Mouse (Mus musculus) neural tube, embryonic 14.5 days (tissue): ENCODE results near the gene Rfx1. TPM values are rescaled to one million over a fixed set of nuclear protein-coding genes. Genes with fewer than 3 reads are reported as not detected.
A peak's percentile ranks its signal among the peaks of the same experiment; 100 is the strongest.

ENCODE experiments used
- ATAC-seq: fragments of 200-750 bp; cut with Nextera tagmentation; 2 replicates; pipeline ENCODE4 v1.8.0; 2017; ENCODE audit warnings: low read depth, mild to moderate bottlenecking, moderate TSS enrichment, moderate library complexity
- H3K27ac ChIP-seq: fragments of 300-500 bp; sonication (generic); 2 replicates; pipeline ENCODE4 v1.5.1; 2014; ENCODE audit warnings: low read depth, mild to moderate bottlenecking, control low read depth, low read length, moderate library complexity, mixed read lengths
- H3K27me3 ChIP-seq: fragments of 300-500 bp; sonication (generic); 2 replicates; pipeline ENCODE4 v1.6.1; 2014; ENCODE audit warnings: low read length; ENCODE audit not compliant: control insufficient read depth, insufficient read depth
- H3K36me3 ChIP-seq: fragments of 300-500 bp; sonication (generic); 2 replicates; pipeline ENCODE4 v1.6.1; 2014; ENCODE audit warnings: low read length, mixed read lengths; ENCODE audit not compliant: control insufficient read depth, insufficient read depth
- H3K4me1 ChIP-seq: fragments of 300-500 bp; sonication (generic); 2 replicates; pipeline ENCODE4 v1.6.1; 2014; ENCODE audit warnings: low read length; ENCODE audit not compliant: control insufficient read depth, insufficient read depth
- H3K4me2 ChIP-seq: fragments of 300-500 bp; sonication (generic); 2 replicates; pipeline ENCODE4 v1.6.1; 2014; ENCODE audit warnings: mild to moderate bottlenecking, low read depth, low read length, control low read depth
- H3K4me3 ChIP-seq: fragments of 300-500 bp; sonication (generic); 2 replicates; pipeline ENCODE4 v1.5.1; 2014; ENCODE audit warnings: low read depth, low read length, control low read depth, mixed read lengths
- H3K9ac ChIP-seq: fragments of 300-500 bp; sonication (generic); replicated peaks from 2 replicates; pipeline ENCODE4 v1.6.1; 2014; ENCODE audit warnings: low read depth, mild to moderate bottlenecking, control low read depth, low read length, mixed read lengths
- H3K9me3 ChIP-seq: fragments of 300-500 bp; sonication (generic); 2 replicates; pipeline ENCODE4 v1.6.1; 2016; ENCODE audit warnings: low read length; ENCODE audit not compliant: control insufficient read depth
- whole genome bisulfite sequencing: fragments of 180-500 bp; shearing (Covaris S2); extraction: QIAGEN DNeasy Blood & Tissue Kit; methylation state at CpG from one replicate; pipeline ENCODE4 v1.1.7; 2014; 5-methylcytosine and 5-hydroxymethylcytosine counted together
- polyA plus RNA-seq: library from polyadenylated mRNA; unstranded; fragments of >200 nt; fragmentation: Nextera tagmentation; extraction: Ambion mirVana; gene quantifications from 2 replicates; pipeline ENCODE4 v1.2.1, GENCODE M21; 2014

Rfx1 gene
- polyA plus RNA-seq, 1 experiment from 2014 or later: 12.8 TPM

- peak overlapping the region; percentile 3; the same call in 1 of the 2 replicates for H3K4me2 ChIP-seq
- no peaks in the 10 kb centered on the region for H3K27me3 ChIP-seq
- ATAC-seq: peak; percentile 70; the same call in 1 of the 2 replicates
- H3K36me3 ChIP-seq: no peaks in the 10 kb centered on the region
- H3K9ac ChIP-seq: 0 out of 2 replicates have a peak overlapping the region, but pooled peaks have one; percentile 12
- peak overlapping the region; percentile 72 for H3K27ac ChIP-seq
- no peaks in the 10 kb centered on the region for H3K9me3 ChIP-seq
- WGBS: 33% methylated on average over 10 of the region's 10 CpGs
- no peak overlapping the region for H3K4me3 ChIP-seq
- peaks cover 22% of the 10 kb centered on the region for H3K4me1 ChIP-seq
Measured at GRCm38 (mm10) chr8:84073230-84073976, 6.8 kb downstream of the Rfx1 start.

- peaks cover 7% of the 10 kb centered on the region; the same call in 1 of the 2 replicates for H3K36me3 ChIP-seq
- peaks cover 13% of the 10 kb centered on the region for H3K4me1 ChIP-seq
- no peak overlapping the region for H3K4me2 ChIP-seq
- no peaks in the 10 kb centered on the region for H3K27me3 ChIP-seq
- 86% methylated on average over 1 of the region's 1 CpGs for WGBS
- no peak overlapping the region for H3K4me3 ChIP-seq
- no peak for ATAC-seq
- no peaks in the 10 kb centered on the region for H3K9me3 ChIP-seq
- H3K27ac ChIP-seq: no peak overlapping the region
- no peak overlapping the region for H3K9ac ChIP-seq
Measured at GRCm38 (mm10) chr8:84076412-84076811, 9.8 kb downstream of the Rfx1 start.

DNA sequence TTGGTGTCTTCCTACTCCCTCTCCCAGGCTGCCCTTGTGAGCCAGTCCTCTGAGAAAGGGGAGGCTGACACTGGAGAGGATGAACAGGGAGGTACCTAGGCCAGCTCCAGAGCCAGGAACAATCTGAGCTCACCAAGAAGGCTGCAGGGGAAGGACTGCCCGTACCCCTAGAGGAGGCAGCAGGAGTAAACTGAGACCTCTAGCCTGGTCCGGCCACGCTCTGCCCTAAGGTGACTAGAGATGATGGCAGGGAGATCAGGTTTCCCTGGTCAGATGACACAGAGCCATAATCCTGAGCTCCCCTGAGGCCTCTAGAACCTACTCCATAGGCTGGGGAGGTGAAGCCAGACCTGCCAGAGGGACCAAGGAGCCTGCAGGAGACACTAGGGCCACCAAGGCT is 10.2 kb downstream of the Rfx1 start:
- Histone ChIP-seq H3K36me3 (peaks cover 7% of the 10 kb centered on the region; the same call in 1 of the 2 replicates), H3K4me1 (peaks cover 12% of the 10 kb centered on the region)
- 79% methylated on average over 3 of the region's 3 CpGs for WGBS

DNA sequence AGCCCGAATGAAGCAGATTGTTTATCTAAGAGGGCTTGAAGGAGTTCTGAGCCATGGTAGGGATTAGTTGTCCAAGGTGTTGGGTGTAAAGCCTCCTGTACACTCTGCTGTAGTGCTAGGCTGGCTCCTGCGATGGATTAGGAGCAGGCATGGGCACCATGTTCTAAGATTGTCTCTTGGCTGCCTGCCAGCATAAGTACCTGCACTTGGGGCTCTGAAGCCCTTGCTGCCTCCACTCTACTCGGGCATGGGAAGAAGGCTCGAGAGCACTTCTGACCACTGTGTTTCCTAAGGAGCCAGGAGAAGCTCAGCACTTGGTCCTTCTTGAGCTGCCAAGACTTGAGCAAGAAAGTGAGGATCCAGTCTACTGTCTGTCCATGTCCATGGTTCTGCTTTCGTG is 12.6 kb downstream of the Rfx1 start:
- peaks cover 17% of the 10 kb centered on the region for H3K36me3 ChIP-seq
- no peak overlapping the region for H3K4me3 ChIP-seq
- no peaks in the 10 kb centered on the region for H3K27me3 ChIP-seq
- H3K4me1 ChIP-seq: no peaks in the 10 kb centered on the region
- no peaks in the 10 kb centered on the region for H3K9me3 ChIP-seq
- no peak overlapping the region for H3K27ac ChIP-seq
- no peak overlapping the region for H3K9ac ChIP-seq
- no peak overlapping the region for H3K4me2 ChIP-seq
- ATAC-seq: no peak
- WGBS: 93% methylated on average over 5 of the region's 5 CpGs

More for the DNA sequence above, 10.2 kb downstream of the Rfx1 start:
- H3K27me3 ChIP-seq: no peaks in the 10 kb centered on the region
- H3K27ac ChIP-seq: no peak overlapping the region
- no peak overlapping the region for H3K9ac ChIP-seq
- H3K4me2 ChIP-seq: no peak overlapping the region
- H3K9me3 ChIP-seq: no peaks in the 10 kb centered on the region
- no peak for ATAC-seq
- no peak overlapping the region for H3K4me3 ChIP-seq

DNA sequence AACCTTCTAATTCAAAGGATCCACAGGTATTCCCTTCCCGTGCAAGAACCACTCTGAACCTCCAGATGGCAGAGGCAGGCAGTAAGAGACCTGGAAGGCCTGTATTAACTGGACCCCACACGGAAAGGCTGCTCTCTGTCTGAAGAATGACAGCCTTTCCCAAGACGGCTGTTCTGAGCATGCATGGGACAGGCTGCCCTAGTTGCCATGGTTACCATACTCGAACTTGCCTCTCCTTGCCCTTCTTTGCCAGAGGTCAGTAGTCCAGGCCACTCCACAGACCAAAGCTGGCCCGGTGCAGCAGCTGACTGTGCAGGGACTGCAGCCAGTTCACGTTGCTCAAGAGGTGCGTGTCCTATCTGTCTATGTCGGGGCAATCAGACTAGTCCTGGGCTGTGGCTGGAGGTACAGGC is 17.2 kb downstream of the Rfx1 start:
- Histone ChIP-seq H3K9ac (no peak overlapping the region), H3K36me3 (peaks cover 35% of the 10 kb centered on the region), H3K4me1 (no peaks in the 10 kb centered on the region), H3K27ac (no peak overlapping the region), H3K4me2 (no peak overlapping the region), H3K4me3 (no peak overlapping the region), H3K9me3 (no peaks in the 10 kb centered on the region), H3K27me3 (no peaks in the 10 kb centered on the region)
- ATAC-seq: no peak; the same call in 1 of the 2 replicates
- WGBS: 24% methylated on average over 8 of the region's 8 CpGs

- H3K4me1 ChIP-seq: no peaks in the 10 kb centered on the region
- peaks cover 41% of the 10 kb centered on the region for H3K36me3 ChIP-seq
- 35% methylated on average over 42 of the region's 42 CpGs for WGBS
- no peak overlapping the region for H3K9ac ChIP-seq
- H3K4me2 ChIP-seq: no peak overlapping the region
- H3K9me3 ChIP-seq: no peaks in the 10 kb centered on the region
- no peaks in the 10 kb centered on the region for H3K27me3 ChIP-seq
- H3K27ac ChIP-seq: no peak overlapping the region
- no peak for ATAC-seq
- H3K4me3 ChIP-seq: no peak overlapping the region
Measured at GRCm38 (mm10) chr8:84084341-84085115, 17.9 kb downstream of the Rfx1 start.

DNA sequence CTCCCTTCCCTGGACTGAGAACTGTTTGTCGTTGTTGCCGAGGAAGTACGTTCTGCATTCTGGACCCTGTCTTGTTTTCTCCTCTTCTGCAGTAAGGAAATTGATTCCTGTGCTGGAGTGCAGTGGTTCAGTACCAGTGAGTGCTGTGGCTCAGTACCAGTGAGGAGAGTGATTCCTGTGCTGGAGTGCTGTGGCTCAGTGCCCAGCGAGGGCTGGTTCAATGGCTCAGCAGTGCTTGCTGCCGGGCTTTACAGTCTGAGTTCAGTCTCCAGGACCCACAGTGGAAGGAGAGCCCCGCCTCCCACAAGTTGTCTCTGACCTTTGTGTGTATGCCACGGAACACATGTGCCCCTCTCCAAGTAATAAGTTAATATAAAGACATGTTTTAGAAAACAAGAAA is 20.5 kb downstream of the Rfx1 start:
- H3K9ac ChIP-seq: no peak overlapping the region
- H3K27ac ChIP-seq: no peak overlapping the region
- no peaks in the 10 kb centered on the region for H3K4me1 ChIP-seq
- peaks cover 44% of the 10 kb centered on the region for H3K36me3 ChIP-seq
- no peak overlapping the region for H3K4me3 ChIP-seq
- H3K4me2 ChIP-seq: no peak overlapping the region
- H3K27me3 ChIP-seq: no peaks in the 10 kb centered on the region
- no peak for ATAC-seq
- WGBS: 92% methylated on average over 7 of the region's 7 CpGs
- H3K9me3 ChIP-seq: no peaks in the 10 kb centered on the region

GRCm38 (mm10) chr8:84087821-84088220 is 21.2 kb downstream of the Rfx1 start:
- Histone ChIP-seq H3K4me2 (no peak overlapping the region), H3K4me1 (no peaks in the 10 kb centered on the region), H3K36me3 (peaks cover 42% of the 10 kb centered on the region), H3K27ac (no peak overlapping the region), H3K9ac (no peak overlapping the region), H3K9me3 (no peaks in the 10 kb centered on the region), H3K4me3 (no peak overlapping the region), H3K27me3 (no peaks in the 10 kb centered on the region)
- 98% methylated on average over 14 of the region's 14 CpGs for WGBS
- ATAC-seq: no peak

GRCm38 (mm10) chr8:84089277-84089676 is 22.6 kb downstream of the Rfx1 start:
- H3K36me3 ChIP-seq: peaks cover 47% of the 10 kb centered on the region
- H3K4me2 ChIP-seq: no peak overlapping the region

More at GRCm38 (mm10) chr8:84089277-84089676, 22.6 kb downstream of the Rfx1 start:
- WGBS: 89% methylated on average over 9 of the region's 9 CpGs
- H3K9ac ChIP-seq: no peak overlapping the region
- no peak overlapping the region for H3K27ac ChIP-seq
- H3K9me3 ChIP-seq: no peaks in the 10 kb centered on the region
- no peak for ATAC-seq
- H3K4me3 ChIP-seq: no peak overlapping the region
- H3K4me1 ChIP-seq: no peaks in the 10 kb centered on the region
- H3K27me3 ChIP-seq: no peaks in the 10 kb centered on the region
